Mouse (Mus musculus): ENCODE results near the gene Cfdp1.

DNA sequence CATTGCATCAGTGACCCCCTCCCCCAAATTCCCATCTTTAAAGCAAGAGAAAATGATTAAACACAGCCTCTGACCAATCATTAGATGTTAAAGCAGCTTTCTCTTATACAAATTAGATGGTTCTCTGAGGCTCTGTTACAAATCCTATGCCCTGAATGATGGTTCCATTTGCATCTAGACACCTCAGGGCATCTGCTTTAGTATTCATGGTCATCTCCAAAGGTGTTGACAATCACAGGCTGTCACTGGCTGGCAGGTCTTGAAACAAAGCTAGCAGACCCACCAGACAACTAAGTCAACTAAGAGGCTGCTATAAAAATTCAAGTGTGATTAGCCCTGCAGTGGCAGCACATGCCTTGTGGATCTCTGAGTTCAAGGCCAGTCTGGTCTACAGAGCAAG, 64.5 kb downstream of the Cfdp1 start:
- TF ChIP-seq CTCF (IDR thresholded peaks at IDR 0.05; ENCODE audit: borderline replicate concordance, control insufficient read depth, extremely low read depth, insufficient read depth, low read length, poor library complexity): no peak
- no peak for TF ChIP-seq POLR2A (IDR thresholded peaks at IDR 0.05; ENCODE audit: control insufficient read depth, extremely low read depth, insufficient read depth, low read length, poor library complexity)
